Mouse (Mus musculus) C2C12 (cell line): ENCODE data around the gene Prkar2b.

Source experiments
- CEBPB ChIP-seq: IDR thresholded peaks from one replicate; pipeline ENCODE4 v1.6.1; 2011; ENCODE audit warnings: low read depth, mild to moderate bottlenecking, control low read depth, moderate library complexity
- CTCF ChIP-seq: IDR thresholded peaks from one replicate; pipeline ENCODE4 v1.5.1; 2011; ENCODE audit not compliant: control insufficient read depth, insufficient read depth, insufficient read length
- FOSL1 ChIP-seq: IDR thresholded peaks from one replicate; pipeline ENCODE4 v1.8.0; 2011; ENCODE audit warnings: mild to moderate bottlenecking, low read length; ENCODE audit not compliant: poor library complexity, insufficient read depth, severe bottlenecking
- MAX ChIP-seq: IDR thresholded peaks from one replicate; pipeline ENCODE4 v1.6.1; 2011; ENCODE audit warnings: mild to moderate bottlenecking, control low read depth
- MYOD1 ChIP-seq: IDR thresholded peaks from one replicate; pipeline ENCODE4 v1.6.1; 2011; ENCODE audit warnings: low read depth; ENCODE audit not compliant: control insufficient read depth, insufficient read length
- MYOG ChIP-seq: IDR thresholded peaks from one replicate; pipeline ENCODE4 v1.6.1; 2011; ENCODE audit not compliant: control insufficient read depth, insufficient read length; ENCODE audit errors: extremely low read depth
- USF1 ChIP-seq: IDR thresholded peaks from one replicate; pipeline ENCODE4 v1.6.1; 2011; ENCODE audit warnings: low read depth, mild to moderate bottlenecking, control low read depth, moderate library complexity

- TF ChIP-seq USF1 (no peak), MYOG (no peak), CTCF (no peak), CEBPB (no peak), MYOD1 (peak; percentile 92), FOSL1 (peak; percentile 34), MAX (no peak)
Measured at GRCm38 (mm10) chr12:31971547-31971946, 89.5 kb downstream of the Prkar2b start.
